ENCODE assay signal across 2 mouse cellular contexts in the genomic region with DNA sequence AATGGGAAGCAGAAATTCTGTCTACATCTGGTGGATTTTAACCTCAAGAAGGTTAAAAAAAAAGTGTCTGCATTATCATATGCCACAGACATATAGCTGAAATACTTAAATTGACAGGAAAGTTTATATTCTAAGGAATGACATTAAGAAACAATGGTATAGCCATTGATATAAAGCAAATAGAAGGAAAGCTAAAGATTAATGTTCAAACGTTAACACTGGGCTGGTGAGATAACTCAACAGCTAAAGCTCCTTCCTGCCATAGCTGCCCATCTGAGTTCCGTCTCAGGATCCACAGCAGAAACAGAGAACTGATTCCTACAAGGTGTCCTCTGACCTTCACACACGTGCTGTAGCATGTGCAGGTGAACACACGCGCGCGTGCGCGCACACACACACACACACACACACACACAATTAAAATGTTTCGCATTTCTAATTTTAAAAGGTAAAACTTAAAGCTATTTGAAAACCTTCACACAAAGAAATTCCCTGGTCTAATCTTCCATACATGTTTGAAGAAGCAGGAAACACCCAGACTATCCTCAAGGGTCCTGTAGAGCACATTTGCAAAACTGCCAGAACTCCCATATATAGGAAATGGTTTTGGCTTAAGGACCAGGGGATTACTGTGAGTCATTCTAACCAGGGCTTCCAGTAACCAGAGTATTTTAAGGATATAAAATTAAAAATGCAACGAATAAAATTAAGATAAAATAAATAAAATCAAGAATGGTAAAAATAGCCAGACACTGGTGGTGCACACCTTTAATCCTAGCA.
A peak's percentile ranks its signal among the peaks of the same experiment; 100 is the strongest.
TF ChIP-seq lines count a peak whose summit lies in the region.

No protein-coding gene starts in this region.

TF ChIP-seq in MEL, 35 proteins besides CTCF, POLR2A, EP300 and RAD21:
- peak; percentile 58; the same call in 1 of the 2 replicates for TF ChIP-seq TCF12 (IDR thresholded peaks at IDR 0.05; ENCODE audit: low read depth, low read length)
- peak; percentile 25; the same call in 1 of the 2 replicates for TF ChIP-seq ETS1 (IDR thresholded peaks at IDR 0.05; ENCODE audit: low read depth, low read length)
- peak; percentile 72; the same call in 1 of the 2 replicates for TF ChIP-seq ZNF384 (IDR thresholded peaks at IDR 0.05; ENCODE audit: low read depth, low read length)
- no peak for TF ChIP-seq MAZ (IDR thresholded peaks at IDR 0.05; ENCODE audit: low read depth, low read length)
- peak; percentile 64 for TF ChIP-seq GATA1 (IDR thresholded peaks at IDR 0.05; ENCODE audit: low read depth, low read length)
- TF ChIP-seq TBP (IDR thresholded peaks at IDR 0.05; ENCODE audit: low read depth, low read length) = no peak
- peak; percentile 38; the same call in 1 of the 2 replicates for TF ChIP-seq SIN3A (IDR thresholded peaks at IDR 0.05; ENCODE audit: low read length)
- TF ChIP-seq MYB (IDR thresholded peaks at IDR 0.05; ENCODE audit: low read depth, low read length) = peak; percentile 69
- TF ChIP-seq MXI1 (IDR thresholded peaks at IDR 0.05; ENCODE audit: low read depth, low read length) = peak; percentile 28; the same call in 1 of the 2 replicates
- no peak for TF ChIP-seq UBTF (IDR thresholded peaks at IDR 0.05; ENCODE audit: borderline replicate concordance, insufficient read depth, low read depth, low read length)

TF ChIP-seq in myocyte, 11 proteins besides CTCF, POLR2A, EP300 and RAD21:
- TF ChIP-seq SRF (IDR thresholded peaks at IDR 0.05; ENCODE audit: control insufficient read depth, insufficient read length, low read depth) (peak; percentile 80), REST (IDR thresholded peaks at IDR 0.05; ENCODE audit: insufficient read depth, insufficient read length) (no peak)
